Mouse (Mus musculus): Measurements from ENCODE around the gene Slamf1. TPM values are rescaled to one million over a fixed set of nuclear protein-coding genes. Genes with fewer than 3 reads are reported as not detected.

The Slamf1 gene
- total and polyA plus RNA-seq, 3 experiments = 0.73 to 1.3 TPM; not detected in 1

DNA sequence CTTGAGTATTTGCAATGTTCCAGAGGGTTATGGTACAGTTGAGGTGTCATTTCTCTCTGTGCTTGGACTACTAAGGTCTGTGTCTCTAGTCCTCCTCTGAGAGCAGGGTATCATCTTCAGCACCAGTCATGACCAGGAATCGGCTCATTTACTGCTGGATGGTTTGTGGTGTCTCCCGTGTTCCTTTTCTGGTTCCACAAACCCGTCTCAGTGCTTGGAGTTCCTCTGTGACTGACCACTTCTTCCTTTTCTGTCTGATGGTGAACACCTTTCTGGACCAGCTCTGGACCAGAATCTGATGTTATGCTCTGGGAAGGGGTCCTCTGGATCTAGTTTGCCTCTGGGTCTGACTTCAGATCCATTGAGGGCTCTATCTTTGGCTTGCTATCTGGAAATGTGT lies 72.6 kb downstream of the Slamf1 start, which contains the start of gene Cd84:
TSS of gene Cd84 (plus strand) at position 210 of the 400 bp plus-strand sequence.
- H3K4me3 ChIP-seq (ENCODE audit: control insufficient read depth in 1 of 2, insufficient read depth in 1 of 2, low read depth in 2 of 2, low read length in 2 of 2) = peak within 1 kb of the TSS; percentile 75 to 76

DNA sequence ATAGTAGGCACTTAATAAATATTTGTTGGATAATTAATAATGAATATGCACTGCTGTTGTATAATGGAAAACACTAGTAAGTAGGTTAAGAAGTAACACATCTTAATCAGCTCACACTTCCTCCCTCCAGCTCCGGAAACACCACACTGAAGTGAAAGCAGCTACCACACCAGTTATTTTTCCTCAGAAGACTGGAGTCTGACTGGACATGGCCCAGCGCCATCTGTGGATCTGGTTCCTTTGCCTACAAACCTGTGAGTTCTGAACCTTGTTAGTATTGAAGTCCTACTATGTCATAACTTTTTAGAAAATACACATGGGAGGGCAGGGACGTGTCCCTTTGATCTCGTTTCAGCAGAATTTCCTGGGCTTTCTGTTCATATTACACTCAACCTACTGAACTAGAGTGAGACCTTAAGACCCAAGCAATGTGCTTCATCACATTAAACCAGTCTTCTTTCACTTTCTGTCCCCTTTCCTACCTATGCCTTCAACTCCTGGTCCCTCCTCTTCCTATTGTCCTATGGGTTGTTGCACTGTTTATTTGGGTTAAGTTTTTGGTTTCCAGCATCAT lies 73.6 kb downstream of the Slamf1 start:
- Histone ChIP-seq H3K27ac (ENCODE audit: control insufficient read depth, low read depth, low read length) (peak overlapping the region; percentile 97), H3K9ac (ENCODE audit: control insufficient read depth, low read depth, low read length, poor library complexity, severe bottlenecking) (peak overlapping the region; percentile 74), H3K4me1 (ENCODE audit: control insufficient read depth in 1 of 2, insufficient read depth in 2 of 2, low read length in 2 of 2) (peaks cover 17 to 26% of the 10 kb centered on the region in 2 experiments), H3K4me3 (ENCODE audit: control insufficient read depth in 1 of 2, insufficient read depth in 1 of 2, low read depth in 2 of 2, low read length in 2 of 2) (peak overlapping the region; percentile 75 to 76), H3K27me3 (ENCODE audit: control insufficient read depth in 1 of 2, insufficient read depth in 2 of 2, low read length in 2 of 2) (no peaks in the 10 kb centered on the region), H3K79me2 (ENCODE audit: control insufficient read depth, insufficient read depth, low read length, poor library complexity) (0 out of 2 replicates have a peak, but pooled peaks cover 5% of the 10 kb centered on the region), H3K36me3 (ENCODE audit: control insufficient read depth in 1 of 2, insufficient read depth in 2 of 2, low read length in 2 of 2) (peaks cover 0 to 29% of the 10 kb centered on the region in 2 experiments; a peak in 2 of 4 replicates), H3K9me3 (replicated peaks; ENCODE audit: insufficient read depth, low read length) (no peaks in the 10 kb centered on the region)
- TF ChIP-seq POLR2A (IDR thresholded peaks at IDR 0.05; ENCODE audit: control insufficient read depth in 1 of 2, insufficient read depth in 1 of 2, low read depth in 1 of 2, low read length in 2 of 2, poor library complexity in 1 of 2) (0 out of 4 replicates have a peak, but pooled peaks of 1 of the 2 experiments have one; percentile 38), MEF2A (IDR thresholded peaks at IDR 0.05; ENCODE audit: extremely low read depth, insufficient replicate concordance, low read depth, low read length, poor library complexity, severe bottlenecking) (no peak), CHD1 (IDR thresholded peaks at IDR 0.05; ENCODE audit: low read depth, low read length) (0 out of 2 replicates have a peak, but pooled peaks have one; percentile 14), TBP (IDR thresholded peaks at IDR 0.05; ENCODE audit: low read depth, low read length) (peak; percentile 45; the same call in 1 of the 2 replicates), TCF12 (IDR thresholded peaks at IDR 0.05; ENCODE audit: low read depth, low read length) (no peak)
- peak; percentile 74 for DNase-seq (ENCODE audit: low read depth, low spot score)

More for the DNA sequence above, 72.6 kb downstream of the Slamf1 start, which contains the start of gene Cd84:
- DNase-seq (ENCODE audit: low read depth, low spot score) = no peak
- no peak for TF ChIP-seq ZMIZ1 (IDR thresholded peaks at IDR 0.05; ENCODE audit: low read depth, low read length)
- no peak for TF ChIP-seq SMC3 (IDR thresholded peaks at IDR 0.05; ENCODE audit: low read depth, low read length)
- no peak for TF ChIP-seq SIN3A (IDR thresholded peaks at IDR 0.05; ENCODE audit: low read length)
- H3K4me1 ChIP-seq (ENCODE audit: control insufficient read depth in 1 of 2, insufficient read depth in 2 of 2, low read length in 2 of 2) = peaks cover 11 to 21% of the 10 kb centered on the region in 2 experiments
- peak within 1 kb of the TSS; percentile 74 for H3K9ac ChIP-seq (ENCODE audit: control insufficient read depth, low read depth, low read length, poor library complexity, severe bottlenecking)
- H3K36me3 ChIP-seq (ENCODE audit: control insufficient read depth in 1 of 2, insufficient read depth in 2 of 2, low read length in 2 of 2) = peaks cover 0 to 25% of the 10 kb centered on the region in 2 experiments; a peak in 2 of 4 replicates
- H3K9me3 ChIP-seq (replicated peaks; ENCODE audit: insufficient read depth, low read length) = no peaks in the 10 kb centered on the region
- H3K27ac ChIP-seq (ENCODE audit: control insufficient read depth, low read depth, low read length) = peak within 1 kb of the TSS; percentile 97
- H3K79me2 ChIP-seq (ENCODE audit: control insufficient read depth, insufficient read depth, low read length, poor library complexity) = 0 out of 2 replicates have a peak, but pooled peaks cover 5% of the 10 kb centered on the region
- no peaks in the 10 kb centered on the region for H3K27me3 ChIP-seq (ENCODE audit: control insufficient read depth in 1 of 2, insufficient read depth in 2 of 2, low read length in 2 of 2)

DNA sequence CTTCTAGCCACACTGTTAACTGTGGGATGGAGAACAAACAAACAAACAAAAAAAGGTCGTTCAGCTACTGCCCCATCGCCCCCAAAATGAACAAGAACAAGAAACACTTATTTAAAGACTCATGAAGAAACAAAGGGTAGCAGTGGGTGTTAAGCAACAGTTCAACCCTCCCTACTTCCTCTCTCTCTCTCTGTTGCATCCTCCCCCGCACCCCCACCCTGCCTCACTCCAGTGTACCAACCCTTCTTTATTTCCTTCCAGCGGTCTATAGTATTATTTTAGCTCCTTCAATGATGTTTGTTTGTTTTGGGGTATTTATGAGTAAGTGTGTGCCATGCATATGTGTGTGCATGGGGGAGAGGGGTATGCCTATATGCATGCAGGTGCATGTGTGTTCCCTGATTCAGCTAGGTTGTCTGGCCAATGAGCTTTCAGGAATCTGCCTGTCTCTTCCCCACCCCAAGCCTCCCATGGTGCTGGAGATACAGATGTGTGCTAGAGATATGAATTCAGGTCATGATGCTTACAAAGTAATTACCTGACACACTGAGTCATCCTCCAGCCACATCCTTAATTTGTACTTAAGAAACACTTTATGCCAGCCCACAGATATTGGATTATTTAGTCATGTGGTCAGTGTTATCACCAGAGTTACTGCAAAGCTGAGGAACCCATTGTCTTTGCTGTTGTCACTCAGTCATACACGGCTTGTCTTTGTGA lies 78.3 kb downstream of the Slamf1 start:
- 0 out of 2 replicates have a peak, but pooled peaks cover 5% of the 10 kb centered on the region for H3K79me2 ChIP-seq (ENCODE audit: control insufficient read depth, insufficient read depth, low read length, poor library complexity)
- H3K4me3 ChIP-seq (ENCODE audit: control insufficient read depth in 1 of 2, insufficient read depth in 1 of 2, low read depth in 2 of 2, low read length in 2 of 2) = peak overlapping the region in 1 of 2 experiments; percentile 28; a peak in 1 of 4 replicates
- peak; percentile 94 for DNase-seq (ENCODE audit: low read depth, low spot score)
- no peaks in the 10 kb centered on the region for H3K9me3 ChIP-seq (replicated peaks; ENCODE audit: insufficient read depth, low read length)
- peaks cover 38 to 55% of the 10 kb centered on the region in 2 experiments for H3K4me1 ChIP-seq (ENCODE audit: control insufficient read depth in 1 of 2, insufficient read depth in 2 of 2, low read length in 2 of 2)
- no peaks in the 10 kb centered on the region for H3K27me3 ChIP-seq (ENCODE audit: control insufficient read depth in 1 of 2, insufficient read depth in 2 of 2, low read length in 2 of 2)
- H3K27ac ChIP-seq (ENCODE audit: control insufficient read depth, low read depth, low read length) = peak overlapping the region; percentile 94
- peak overlapping the region; percentile 50; the same call in 1 of the 2 replicates for H3K9ac ChIP-seq (ENCODE audit: control insufficient read depth, low read depth, low read length, poor library complexity, severe bottlenecking)
- H3K36me3 ChIP-seq (ENCODE audit: control insufficient read depth in 1 of 2, insufficient read depth in 2 of 2, low read length in 2 of 2) = peaks cover 0 to 66% of the 10 kb centered on the region in 2 experiments; a peak in 2 of 4 replicates
- TF ChIP-seq GATA1 (IDR thresholded peaks at IDR 0.05; ENCODE audit: low read depth, low read length) = peak; percentile 94
- peak; percentile 66; the same call in 1 of the 2 replicates for TF ChIP-seq SIN3A (IDR thresholded peaks at IDR 0.05; ENCODE audit: low read length)
- no peak for TF ChIP-seq E2F4 (IDR thresholded peaks at IDR 0.05; ENCODE audit: borderline replicate concordance, low read depth, low read length)
- no peak for TF ChIP-seq ZC3H11A (IDR thresholded peaks at IDR 0.05; ENCODE audit: low read depth, low read length)
- TF ChIP-seq SMC3 (IDR thresholded peaks at IDR 0.05; ENCODE audit: low read depth, low read length) = no peak
- TF ChIP-seq TBP (IDR thresholded peaks at IDR 0.05; ENCODE audit: low read depth, low read length) = 0 out of 2 replicates have a peak, but pooled peaks have one; percentile 6
- TF ChIP-seq ZMIZ1 (IDR thresholded peaks at IDR 0.05; ENCODE audit: low read depth, low read length) = no peak
- TF ChIP-seq ZNF384 (IDR thresholded peaks at IDR 0.05; ENCODE audit: low read depth, low read length) = no peak
- 0 out of 2 replicates have a peak, but pooled peaks have one; percentile 5 for TF ChIP-seq BHLHE40 (IDR thresholded peaks at IDR 0.05; ENCODE audit: borderline replicate concordance, low read depth, low read length)
- peak; percentile 90 for TF ChIP-seq TCF12 (IDR thresholded peaks at IDR 0.05; ENCODE audit: low read depth, low read length)
- TF ChIP-seq POLR2A (IDR thresholded peaks at IDR 0.05; ENCODE audit: control insufficient read depth in 1 of 2, insufficient read depth in 1 of 2, low read depth in 1 of 2, low read length in 2 of 2, poor library complexity in 1 of 2) = no peak
- 0 out of 2 replicates have a peak, but pooled peaks have one; percentile 38 for TF ChIP-seq RCOR1 (IDR thresholded peaks at IDR 0.05; ENCODE audit: low read depth, low read length)
- peak; percentile 89 for TF ChIP-seq USF1 (IDR thresholded peaks at IDR 0.05; ENCODE audit: low read depth, low read length)
- TF ChIP-seq JUND (IDR thresholded peaks at IDR 0.05; ENCODE audit: low read depth, low read length) = peak; percentile 71; the same call in 1 of the 2 replicates
- TF ChIP-seq MEF2A (IDR thresholded peaks at IDR 0.05; ENCODE audit: extremely low read depth, insufficient replicate concordance, low read depth, low read length, poor library complexity, severe bottlenecking) = 0 out of 2 replicates have a peak, but pooled peaks have one; percentile 14
- peak; percentile 23; the same call in 1 of the 2 replicates for TF ChIP-seq MAZ (IDR thresholded peaks at IDR 0.05; ENCODE audit: low read depth, low read length)
- peak; percentile 94 for TF ChIP-seq ETS1 (IDR thresholded peaks at IDR 0.05; ENCODE audit: low read depth, low read length)
- peak; percentile 92 to 94 for TF ChIP-seq EP300 (IDR thresholded peaks at IDR 0.05; ENCODE audit: low read depth in 1 of 2, low read length in 2 of 2)

All from MEL (cell line).